Mouse (Mus musculus) C2C12 (cell line): ENCODE measurements around the gene Tnfsf13. TPM values are rescaled to one million over a fixed set of nuclear protein-coding genes. Genes with fewer than 3 reads are reported as not detected.

Experiments used
- H3K27me3 ChIP-seq: one replicate; pipeline ENCODE4 v1.6.1; 2011; ENCODE audit not compliant: control insufficient read depth, insufficient read depth, insufficient read length
- H3K36me3 ChIP-seq: one replicate; pipeline ENCODE4 v1.6.1; 2011; ENCODE audit not compliant: control insufficient read depth, insufficient read depth
- H3K4me3 ChIP-seq: one replicate; pipeline ENCODE4 v1.5.1; 2011; ENCODE audit warnings: mild to moderate bottlenecking, control low read depth; ENCODE audit not compliant: poor library complexity, insufficient read depth, severe bottlenecking
- H3K79me2 ChIP-seq: one replicate; pipeline ENCODE4 v1.6.1; 2011; ENCODE audit not compliant: control insufficient read depth, insufficient read depth
- H3K79me3 ChIP-seq: one replicate; pipeline ENCODE4 v1.6.1; 2011; ENCODE audit warnings: low read depth, control low read depth
- H3ac ChIP-seq: one replicate; pipeline ENCODE3; 2011; ENCODE audit warnings: low read depth; ENCODE audit not compliant: control insufficient read depth, insufficient read length
- CEBPB ChIP-seq: IDR thresholded peaks from one replicate; pipeline ENCODE4 v1.6.1; 2011; ENCODE audit warnings: low read depth, mild to moderate bottlenecking, control low read depth, moderate library complexity
- CTCF ChIP-seq: IDR thresholded peaks from one replicate; pipeline ENCODE4 v1.5.1; 2011; ENCODE audit not compliant: control insufficient read depth, insufficient read depth, insufficient read length
- FOSL1 ChIP-seq: IDR thresholded peaks from one replicate; pipeline ENCODE4 v1.8.0; 2011; ENCODE audit warnings: mild to moderate bottlenecking, low read length; ENCODE audit not compliant: poor library complexity, insufficient read depth, severe bottlenecking
- MAX ChIP-seq: IDR thresholded peaks from one replicate; pipeline ENCODE4 v1.6.1; 2011; ENCODE audit warnings: mild to moderate bottlenecking, control low read depth
- MYOD1 ChIP-seq: IDR thresholded peaks from one replicate; pipeline ENCODE4 v1.6.1; 2011; ENCODE audit warnings: low read depth; ENCODE audit not compliant: control insufficient read depth, insufficient read length
- MYOG ChIP-seq: IDR thresholded peaks from one replicate; pipeline ENCODE4 v1.6.1; 2011; ENCODE audit not compliant: control insufficient read depth, insufficient read length; ENCODE audit errors: extremely low read depth
- USF1 ChIP-seq: IDR thresholded peaks from one replicate; pipeline ENCODE4 v1.6.1; 2011; ENCODE audit warnings: low read depth, mild to moderate bottlenecking, control low read depth, moderate library complexity
- polyA plus RNA-seq: library from polyadenylated mRNA; unstranded; fragments of >200 nt; fragmentation: generic; extraction: Trizol; gene quantifications from one replicate; pipeline ENCODE4 v1.2.1, GENCODE M21; 2012; ENCODE audit warnings: missing spikeins

Gene Tnfsf13
- polyA plus RNA-seq, 1 experiment: 0.28 TPM

GRCm38 (mm10) chr11:69692196-69692811, 6.7 kb upstream of the Tnfsf13 start:
- Histone ChIP-seq H3K36me3 (no peaks in the 10 kb centered on the region), H3K79me3 (no peaks in the 10 kb centered on the region), H3ac (no peak overlapping the region), H3K27me3 (no peaks in the 10 kb centered on the region), H3K4me3 (no peak overlapping the region), H3K79me2 (no peaks in the 10 kb centered on the region)
- TF ChIP-seq FOSL1 (no peak), MYOG (no peak), MAX (no peak), CEBPB (no peak), USF1 (no peak), CTCF (no peak), MYOD1 (no peak)

GRCm38 (mm10) chr11:69689891-69690290, 4.3 kb upstream of the Tnfsf13 start:
- no peak overlapping the region for H3K4me3 ChIP-seq
- no peaks in the 10 kb centered on the region for H3K27me3 ChIP-seq
- no peak for TF ChIP-seq CEBPB
- TF ChIP-seq CTCF: no peak
- no peak for TF ChIP-seq MYOD1
- TF ChIP-seq MAX: no peak
- no peak for TF ChIP-seq USF1
- TF ChIP-seq MYOG: no peak
- TF ChIP-seq FOSL1: no peak

GRCm38 (mm10) chr11:69687061-69687460, 1.5 kb upstream of the Tnfsf13 start:
- Histone ChIP-seq H3K27me3 (no peaks in the 10 kb centered on the region), H3K4me3 (no peak overlapping the region), H3ac (no peak overlapping the region), H3K79me3 (no peaks in the 10 kb centered on the region), H3K36me3 (no peaks in the 10 kb centered on the region), H3K79me2 (peaks cover 5% of the 10 kb centered on the region)
- TF ChIP-seq MYOD1 (no peak), MAX (no peak), FOSL1 (no peak), USF1 (no peak), CEBPB (no peak), CTCF (no peak), MYOG (no peak)

More at GRCm38 (mm10) chr11:69689891-69690290, 4.3 kb upstream of the Tnfsf13 start:
- Histone ChIP-seq H3ac (no peak overlapping the region), H3K36me3 (no peaks in the 10 kb centered on the region), H3K79me3 (no peaks in the 10 kb centered on the region), H3K79me2 (no peaks in the 10 kb centered on the region)

- Histone ChIP-seq H3K27me3 (no peaks in the 10 kb centered on the region), H3K79me3 (peaks cover 2% of the 10 kb centered on the region), H3K4me3 (no peak overlapping the region), H3K79me2 (peaks cover 12% of the 10 kb centered on the region), H3ac (no peak overlapping the region), H3K36me3 (no peaks in the 10 kb centered on the region)
- no peak for TF ChIP-seq MYOG
These were observed 793 bp upstream of the Tnfsf13 start for GRCm38 (mm10) chr11:69686377-69686776.

GRCm38 (mm10) chr11:69684936-69685335, 648 bp downstream of the Tnfsf13 start:
- H3K4me3 ChIP-seq: no peak overlapping the region
- TF ChIP-seq MAX (no peak), CTCF (no peak), USF1 (no peak), MYOD1 (no peak), CEBPB (no peak), FOSL1 (no peak), MYOG (no peak)
- H3K36me3 ChIP-seq: no peaks in the 10 kb centered on the region
- H3K27me3 ChIP-seq: no peaks in the 10 kb centered on the region
- peaks cover 26% of the 10 kb centered on the region for H3K79me2 ChIP-seq
- peaks cover 16% of the 10 kb centered on the region for H3K79me3 ChIP-seq
- no peak overlapping the region for H3ac ChIP-seq

GRCm38 (mm10) chr11:69684128-69684745, 1.3 kb downstream of the Tnfsf13 start:
- peaks cover 22% of the 10 kb centered on the region for H3K79me3 ChIP-seq
- peaks cover 4% of the 10 kb centered on the region for H3K36me3 ChIP-seq
- H3K4me3 ChIP-seq: no peak overlapping the region
- H3K27me3 ChIP-seq: no peaks in the 10 kb centered on the region
- peaks cover 33% of the 10 kb centered on the region for H3K79me2 ChIP-seq
- H3ac ChIP-seq: no peak overlapping the region
- TF ChIP-seq CEBPB: no peak
- TF ChIP-seq USF1: no peak
- TF ChIP-seq CTCF: no peak
- TF ChIP-seq MAX: no peak
- no peak for TF ChIP-seq MYOD1
- no peak for TF ChIP-seq MYOG
- no peak for TF ChIP-seq FOSL1
